Mouse (Mus musculus) urinary bladder, postnatal 10 days (tissue): ENCODE results near the gene Pkhd1.
"Not testable (repeated sequence)": the region's sequence is repeated elsewhere in the genome, so short reads cannot be mapped to it uniquely, and the experiment has no call there.

Experiments used
- DNase-seq: peaks from one replicate; pipeline ENCODE4 v3.0.0; 2022; ENCODE audit warnings: low spot score

Pkhd1 gene

DNA sequence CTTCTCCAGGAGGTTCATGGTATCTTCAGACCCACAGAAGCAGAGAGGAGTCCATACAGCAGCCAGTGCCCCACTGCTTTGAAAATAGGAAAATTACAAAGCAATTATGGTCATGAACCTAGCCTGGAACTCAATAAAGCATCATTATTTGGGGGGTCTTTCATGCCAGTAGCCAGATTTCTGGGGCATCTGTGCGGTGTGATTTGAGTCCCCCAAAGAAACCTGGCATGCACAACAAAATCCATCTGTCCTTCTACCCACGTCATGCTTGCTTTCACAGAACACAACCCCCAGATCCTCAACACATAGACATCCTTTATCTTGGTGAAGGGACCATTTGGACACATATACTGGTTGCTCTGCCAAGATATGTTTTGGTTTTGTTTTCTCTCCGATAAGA is 316.2 kb downstream of the Pkhd1 start:
- DNase-seq: no peak

GRCm38 (mm10) chr1:20288696-20289095 is 329.2 kb downstream of the Pkhd1 start:
- DNase-seq: no peak

- no peak for DNase-seq
These were observed 357.5 kb downstream of the Pkhd1 start for GRCm38 (mm10) chr1:20260403-20260802.

- DNase-seq: no peak
These were observed 369.7 kb downstream of the Pkhd1 start for GRCm38 (mm10) chr1:20248169-20248568.

DNA sequence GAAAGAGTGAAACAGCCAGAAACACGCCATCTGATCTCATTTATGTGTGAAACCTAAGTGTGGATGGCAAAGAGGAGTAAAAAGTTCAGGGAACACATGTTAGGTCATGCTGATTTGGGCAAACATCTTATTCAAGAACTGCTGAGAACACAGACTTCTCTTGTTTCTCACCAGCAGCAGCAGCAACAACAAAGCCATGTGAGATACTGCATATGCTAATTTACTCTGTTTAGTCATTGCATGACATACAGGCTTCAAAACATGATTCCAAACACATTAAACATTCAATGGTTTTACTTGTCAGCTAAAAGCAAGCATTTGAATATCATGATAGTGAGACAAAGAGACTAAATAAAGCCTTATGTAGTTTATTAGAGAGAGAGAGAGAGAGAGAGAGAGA is 401.2 kb downstream of the Pkhd1 start:
- DNase-seq: no peak

DNA sequence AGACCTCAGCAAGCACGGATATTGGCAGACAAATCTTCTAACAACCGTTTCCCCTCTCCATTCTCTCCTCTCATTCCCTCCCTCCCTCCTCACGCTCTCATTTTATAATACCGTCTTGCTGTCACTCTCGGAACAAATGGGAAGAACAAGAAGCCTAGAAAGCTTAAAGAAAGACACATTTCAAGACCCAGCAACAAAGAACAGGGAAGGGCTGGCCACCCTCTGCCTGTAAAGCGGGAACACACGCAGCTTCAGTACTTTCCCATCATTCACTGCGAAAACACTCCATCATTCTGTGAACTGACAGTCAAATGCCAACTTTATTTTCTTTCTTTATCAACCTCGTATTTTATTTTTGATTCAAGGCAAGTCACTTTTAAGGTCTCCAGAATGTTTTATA is 427.4 kb downstream of the Pkhd1 start:
- no peak for DNase-seq

GRCm38 (mm10) chr1:20180157-20180556 is 437.7 kb downstream of the Pkhd1 start:
- no peak for DNase-seq

DNA sequence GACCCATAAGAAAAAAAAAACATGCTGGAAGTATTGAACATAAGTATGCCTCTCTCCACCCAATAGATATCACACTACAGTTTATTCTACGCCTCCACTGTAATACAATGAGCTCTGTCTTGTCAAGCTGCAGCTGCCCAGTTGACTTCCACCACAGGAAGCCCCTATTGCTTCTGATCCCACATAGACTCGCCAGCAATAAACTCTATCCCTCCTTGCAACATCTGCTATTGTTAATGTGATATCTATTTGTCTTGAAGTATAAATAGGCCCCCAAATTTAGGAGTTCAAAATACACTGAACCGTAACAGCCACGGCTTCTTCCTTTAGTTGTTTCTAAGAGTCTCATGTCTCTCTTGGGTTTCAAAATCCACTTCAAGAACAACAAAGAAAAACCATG is 446.7 kb downstream of the Pkhd1 start:
- no peak for DNase-seq

- DNase-seq: not testable (repeated sequence)
These were observed 467.2 kb downstream of the Pkhd1 start for GRCm38 (mm10) chr1:20150627-20151026.

GRCm38 (mm10) chr1:20150016-20150415 is 467.8 kb downstream of the Pkhd1 start:
- DNase-seq: no peak

- DNase-seq: no peak
These were observed 481.7 kb downstream of the Pkhd1 start for GRCm38 (mm10) chr1:20136205-20136604.

DNA sequence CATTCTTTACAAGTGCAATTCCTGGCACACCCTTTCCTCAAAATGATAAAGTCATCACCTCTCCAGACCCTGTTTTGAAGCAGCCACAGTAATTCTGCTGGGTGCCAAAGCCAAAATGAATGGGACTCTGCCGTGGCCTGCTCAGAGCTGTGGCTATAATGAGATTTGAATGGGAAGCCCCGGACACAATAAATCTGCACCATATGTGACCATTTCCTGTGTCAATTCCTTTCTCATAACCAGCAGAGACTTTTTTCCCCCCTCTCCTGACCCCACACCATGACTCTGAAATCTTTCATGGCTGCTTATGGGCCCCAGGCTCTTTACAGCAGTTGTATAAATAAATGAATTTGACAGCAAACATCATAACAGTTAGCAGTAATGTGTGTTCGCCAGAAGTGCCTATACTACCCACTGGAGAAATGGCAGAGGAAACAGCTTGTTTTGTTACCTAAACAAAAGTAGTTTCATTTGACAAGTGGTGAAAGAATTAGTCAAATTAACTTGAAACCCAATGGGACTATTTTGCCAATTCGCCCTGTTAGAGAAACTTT is 482.7 kb downstream of the Pkhd1 start:
- no peak for DNase-seq

DNA sequence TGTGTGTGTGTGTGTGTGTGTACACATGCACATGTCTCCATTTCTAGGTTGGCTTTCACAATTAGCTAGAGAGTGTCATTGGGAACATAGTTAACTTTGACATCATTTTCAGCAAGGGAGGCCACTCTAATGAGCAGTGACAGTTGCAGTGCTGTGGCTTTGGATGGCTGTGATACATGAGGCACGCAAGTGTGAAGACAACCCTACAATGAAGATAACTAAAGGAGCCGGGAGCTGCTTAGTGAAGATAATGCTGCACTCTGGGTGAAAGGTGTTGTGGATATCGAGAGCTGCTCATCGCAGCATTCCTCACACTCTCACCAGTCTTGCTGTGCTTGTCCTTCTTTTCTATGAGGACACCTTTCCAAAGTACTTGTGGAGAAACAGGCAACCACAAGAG is 484.2 kb downstream of the Pkhd1 start:
- no peak for DNase-seq

DNA sequence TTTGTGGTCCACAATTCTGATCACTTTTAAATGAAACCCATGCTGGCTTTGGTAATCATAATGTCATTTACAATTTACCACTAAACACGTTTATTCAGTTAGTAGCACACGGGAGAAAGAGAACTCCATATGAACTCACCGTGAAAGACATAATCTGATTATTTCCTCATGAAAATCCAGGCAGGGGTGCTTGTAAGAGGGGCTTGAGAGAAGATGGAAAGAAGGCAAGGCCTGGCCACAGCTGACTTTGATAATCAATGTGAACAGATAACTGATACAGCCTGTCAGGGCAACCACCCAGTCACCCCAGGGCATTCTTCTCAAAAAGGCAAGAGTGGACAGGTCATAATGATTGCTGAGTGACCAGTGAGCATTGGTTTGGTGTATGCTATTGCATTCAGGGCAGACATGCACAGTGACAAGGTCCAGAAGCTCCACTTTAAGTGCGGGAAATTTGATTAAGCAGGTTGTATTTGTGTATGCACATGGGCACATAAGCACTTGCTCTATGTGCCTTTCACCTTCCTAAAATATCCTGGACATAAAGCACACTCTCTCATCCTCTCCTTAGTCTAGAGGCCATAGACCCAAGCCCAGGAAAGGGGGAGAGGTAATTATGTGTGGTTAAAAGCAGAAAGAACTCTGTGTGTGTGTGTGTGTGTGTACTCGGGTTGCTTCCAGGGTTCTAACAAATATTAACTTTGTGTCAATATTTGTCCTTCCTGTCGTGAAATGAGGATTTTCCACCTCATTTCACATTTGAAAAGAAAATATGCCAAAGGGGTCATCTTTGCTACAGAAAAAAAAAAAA is 485.9 kb downstream of the Pkhd1 start:
- DNase-seq: no peak

GRCm38 (mm10) chr1:20117331-20117730 is 500.5 kb downstream of the Pkhd1 start:
- DNase-seq: no peak

GRCm38 (mm10) chr1:20069733-20070132 is 548.1 kb downstream of the Pkhd1 start:
- no peak for DNase-seq

DNA sequence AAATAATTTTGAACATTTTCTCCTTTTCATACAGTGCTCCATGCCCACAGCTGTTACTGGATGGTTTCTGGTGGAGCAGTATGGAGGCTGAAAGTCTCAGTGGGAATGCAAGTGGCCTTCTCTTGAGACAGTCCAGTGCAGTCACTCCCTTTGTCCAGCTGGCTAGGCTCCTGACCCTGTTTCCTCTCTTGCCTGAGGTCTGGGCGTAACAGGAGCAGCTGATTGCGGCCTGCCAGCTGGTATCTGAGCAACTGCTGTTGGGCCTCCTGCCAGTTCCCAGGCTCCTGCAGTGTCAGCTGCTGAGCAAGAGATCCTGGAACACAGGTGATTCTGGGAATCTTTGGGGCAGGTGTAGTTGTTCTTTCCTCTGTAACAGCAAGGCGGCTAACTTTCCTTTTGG is 559.6 kb downstream of the Pkhd1 start:
- DNase-seq: no peak

DNA sequence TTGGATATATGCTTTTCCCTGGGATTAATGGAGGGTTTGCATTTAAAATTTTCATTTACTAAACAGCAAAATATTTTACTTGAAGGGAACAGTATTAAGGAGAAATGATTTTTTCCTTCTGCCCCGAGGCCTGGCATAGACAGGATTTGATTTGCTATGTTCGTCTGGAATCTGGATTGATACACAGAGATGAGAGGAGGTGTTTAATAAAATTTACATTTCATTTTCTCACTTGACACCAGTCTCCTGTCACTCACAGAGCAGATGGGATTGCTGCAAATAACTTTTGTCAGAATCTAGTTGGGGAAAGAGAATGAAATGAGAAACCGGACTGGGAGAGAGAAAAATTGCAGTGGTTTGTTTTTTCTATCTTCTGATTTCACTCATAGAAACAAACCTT is 578.5 kb downstream of the Pkhd1 start:
- DNase-seq: no peak

GRCm38 (mm10) chr1:20035277-20035676 is 582.6 kb downstream of the Pkhd1 start:
- no peak for DNase-seq

GRCm38 (mm10) chr1:20018198-20018925 is 599.5 kb downstream of the Pkhd1 start:
- DNase-seq: no peak

DNA sequence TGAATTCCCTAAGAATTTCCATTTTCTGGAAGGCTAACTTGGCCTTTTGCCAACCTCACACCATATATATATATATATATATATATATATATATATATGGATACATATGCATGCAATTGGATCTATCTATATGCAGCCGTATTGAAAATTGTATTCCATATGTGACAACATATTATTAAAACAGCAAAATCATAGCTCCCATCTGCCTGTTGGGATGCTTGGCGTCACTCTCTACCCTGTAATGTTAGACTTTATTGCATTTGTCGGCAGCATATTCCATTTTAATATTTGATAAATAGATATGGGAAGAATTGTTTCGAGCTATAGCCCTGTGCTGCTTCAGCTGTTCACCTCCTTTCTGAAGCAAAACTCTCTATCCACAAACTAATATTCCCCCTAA is 600.2 kb downstream of the Pkhd1 start:
- no peak for DNase-seq
